Mouse (Mus musculus) midbrain, embryonic 14.5 days (tissue): ENCODE data around the gene Gm21834. TPM values are rescaled to one million over a fixed set of nuclear protein-coding genes. Genes with fewer than 3 reads are reported as not detected.

Source experiments
- polyA plus RNA-seq: library from polyadenylated mRNA; unstranded; fragments of >200 nt; fragmentation: Nextera tagmentation; extraction: Ambion mirVana; gene quantifications from 2 replicates; pipeline ENCODE4 v1.2.1, GENCODE M21; 2014

Gm21834 gene
- polyA plus RNA-seq, 1 experiment from 2014 or later, result not detected

Other genes with a start within 250 kb of the Gm21834 start
- gene Vmn2r120, start 196.7 kb downstream of the Gm21834 start, polyA plus RNA-seq, result not detected in 2 replicates
- gene Cntnap5c, start 27.4 kb upstream of the Gm21834 start, polyA plus RNA-seq, result 1.7 and 1.8 TPM in 2 replicates